Mouse (Mus musculus) embryonic fibroblast, embryonic 13.5 days (primary cell): Measurements from ENCODE around the gene Cpn1.

ENCODE experiments used
- CTCF ChIP-seq: IDR thresholded peaks from 2 replicates; pipeline ENCODE4 v1.5.1; 2011; ENCODE audit warnings: mild to moderate bottlenecking, control low read depth, low read length, moderate library complexity, borderline replicate concordance; ENCODE audit not compliant: insufficient read depth
- POLR2A ChIP-seq: IDR thresholded peaks from 2 replicates; pipeline ENCODE4 v1.6.1; 2011; ENCODE audit warnings: low read depth, mild to moderate bottlenecking, control low read depth, low read length, moderate library complexity

DNA sequence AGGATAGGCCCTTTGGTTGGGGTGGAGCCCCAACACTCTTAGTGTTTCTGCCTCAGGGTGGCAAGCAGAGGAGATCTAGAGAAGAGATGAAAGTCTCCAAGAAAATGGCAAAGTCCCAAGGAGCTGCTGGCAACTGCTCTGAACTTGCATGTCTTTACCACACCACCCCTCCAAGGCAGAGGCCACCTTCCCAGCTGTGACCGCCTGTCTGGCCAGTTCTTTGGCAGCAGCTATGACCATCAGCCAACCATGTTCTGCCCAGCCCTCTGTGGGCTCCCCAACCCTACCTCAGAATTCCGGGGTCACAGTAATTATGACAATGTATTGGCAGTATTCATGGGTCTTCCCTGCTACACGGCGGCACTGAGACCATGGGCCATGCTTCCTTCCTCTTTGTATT lies 31.5 kb downstream of the Cpn1 start:
- TF ChIP-seq CTCF, result no peak
- no peak for TF ChIP-seq POLR2A
